Mouse (Mus musculus): ENCODE measurements around the gene Rcbtb2. TPM values are rescaled to one million over a fixed set of nuclear protein-coding genes. Genes with fewer than 3 reads are reported as not detected.

Gene Rcbtb2
- polyA plus RNA-seq, 1 experiment from 2014 or later: 110 TPM

DNA sequence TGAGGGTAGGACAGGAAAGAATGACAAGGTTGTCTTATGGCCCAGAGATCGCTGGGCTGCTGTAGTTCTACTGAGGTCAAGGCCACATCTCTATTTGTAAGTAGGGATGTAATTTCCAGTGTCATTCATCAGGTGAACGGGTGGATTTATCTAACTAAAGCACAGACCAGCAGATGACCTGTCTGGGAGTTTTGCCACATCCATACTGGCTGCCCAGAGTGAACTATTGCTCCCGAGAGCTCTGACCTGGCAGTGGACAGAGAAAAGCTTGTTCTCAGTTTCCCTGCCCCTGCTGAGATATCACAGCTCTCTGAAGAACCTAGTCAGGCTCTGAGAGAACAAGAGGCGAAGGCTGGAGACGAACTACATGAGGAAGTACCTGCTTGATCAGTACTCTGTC lies 14.4 kb downstream of the Rcbtb2 start:
- no peak for ATAC-seq (ENCODE audit: borderline replicate concordance, extremely low read depth, low FRiP score, low TSS enrichment)
- Histone ChIP-seq H3K36me3 (no peaks in the 10 kb centered on the region), H3K27me3 (no peaks in the 10 kb centered on the region), H3K4me2 (no peak overlapping the region), H3K4me1 (no peaks in the 10 kb centered on the region), H3K4me3 (no peak overlapping the region), H3K9me3 (no peaks in the 10 kb centered on the region), H3K27ac (no peak overlapping the region), H3K9ac (no peak overlapping the region)
- WGBS: 64% methylated on average over 5 of the region's 5 CpGs

DNA sequence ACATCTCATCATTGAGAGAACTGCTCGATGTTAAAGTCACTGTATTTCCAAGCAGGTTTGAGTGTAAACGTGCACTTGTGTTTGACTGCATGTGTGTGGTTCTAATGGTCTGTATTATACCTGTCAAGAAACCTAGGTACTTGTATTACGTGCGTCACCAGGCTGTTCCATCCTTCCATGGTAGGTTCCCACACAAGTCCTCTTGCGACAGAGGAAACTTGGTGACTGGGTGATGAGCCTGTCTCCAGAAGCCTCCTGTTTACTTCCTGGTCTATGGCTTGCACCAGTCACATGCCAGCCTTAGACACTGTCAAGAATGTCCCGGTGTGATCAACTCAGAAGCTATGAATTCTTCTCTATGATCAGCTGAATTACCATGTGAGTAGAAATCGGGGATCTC lies 15.6 kb downstream of the Rcbtb2 start:
- ATAC-seq (ENCODE audit: borderline replicate concordance, extremely low read depth, low FRiP score, low TSS enrichment): no peak
- H3K4me3 ChIP-seq: no peak overlapping the region
- H3K9me3 ChIP-seq: no peaks in the 10 kb centered on the region
- no peak overlapping the region for H3K9ac ChIP-seq
- no peaks in the 10 kb centered on the region for H3K27me3 ChIP-seq
- H3K27ac ChIP-seq: no peak overlapping the region
- H3K36me3 ChIP-seq: no peaks in the 10 kb centered on the region
- no peaks in the 10 kb centered on the region for H3K4me1 ChIP-seq
- H3K4me2 ChIP-seq: no peak overlapping the region
- whole genome bisulfite sequencing: 88% methylated on average over 7 of the region's 7 CpGs

- Histone ChIP-seq H3K36me3 (no peaks in the 10 kb centered on the region), H3K27ac (no peak overlapping the region), H3K27me3 (no peaks in the 10 kb centered on the region), H3K4me3 (no peak overlapping the region), H3K9ac (no peak overlapping the region), H3K9me3 (no peaks in the 10 kb centered on the region), H3K4me2 (no peak overlapping the region), H3K4me1 (peaks cover 9% of the 10 kb centered on the region)
- ATAC-seq (ENCODE audit: borderline replicate concordance, extremely low read depth, low FRiP score, low TSS enrichment): no peak
- WGBS: 48% methylated on average over 5 of the region's 5 CpGs
Observed at GRCm38 (mm10) chr14:73139866-73140265, 17.0 kb downstream of the Rcbtb2 start.

DNA sequence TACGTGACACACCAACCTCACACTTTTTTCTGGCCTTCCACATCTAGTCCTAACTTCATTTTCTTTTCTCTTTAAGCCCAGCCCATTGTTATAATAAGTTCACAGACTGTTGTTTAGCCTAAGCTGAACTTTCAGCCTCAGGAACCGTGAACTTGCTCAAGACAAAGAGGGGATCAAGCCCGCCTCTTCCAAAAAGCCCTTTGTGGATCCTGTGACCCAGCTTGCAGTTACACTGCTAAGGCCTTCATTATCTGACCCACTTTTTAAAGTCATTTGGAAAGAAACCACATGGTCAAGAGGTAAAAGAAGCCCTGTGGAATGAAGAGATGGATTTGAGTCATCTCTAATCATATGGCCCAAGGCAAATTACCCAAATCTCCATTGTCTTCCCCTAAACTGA lies 19.0 kb downstream of the Rcbtb2 start:
- Histone ChIP-seq H3K9ac (no peak overlapping the region), H3K9me3 (no peaks in the 10 kb centered on the region), H3K4me2 (no peak overlapping the region), H3K4me1 (peaks cover 9% of the 10 kb centered on the region), H3K27me3 (no peaks in the 10 kb centered on the region), H3K4me3 (no peak overlapping the region), H3K27ac (0 out of 2 replicates have a peak overlapping the region, but pooled peaks have one; percentile 1), H3K36me3 (0 out of 2 replicates have a peak, but pooled peaks cover 3% of the 10 kb centered on the region)
- no peak for ATAC-seq (ENCODE audit: borderline replicate concordance, extremely low read depth, low FRiP score, low TSS enrichment)
- WGBS: 72% methylated on average over 3 of the region's 3 CpGs

GRCm38 (mm10) chr14:73142421-73142895 lies 19.6 kb downstream of the Rcbtb2 start:
- H3K36me3 ChIP-seq: 0 out of 2 replicates have a peak, but pooled peaks cover 3% of the 10 kb centered on the region
- peak overlapping the region; percentile 79 for H3K4me2 ChIP-seq
- WGBS: 2% methylated on average over 11 of the region's 11 CpGs
- peak overlapping the region; percentile 99 for H3K27ac ChIP-seq
- peak overlapping the region; percentile 80 for H3K4me3 ChIP-seq
- peak; percentile 66 for ATAC-seq (ENCODE audit: borderline replicate concordance, extremely low read depth, low FRiP score, low TSS enrichment)
- peaks cover 9% of the 10 kb centered on the region for H3K4me1 ChIP-seq
- H3K9ac ChIP-seq: peak overlapping the region; percentile 97
- H3K9me3 ChIP-seq: no peaks in the 10 kb centered on the region
- no peaks in the 10 kb centered on the region for H3K27me3 ChIP-seq

DNA sequence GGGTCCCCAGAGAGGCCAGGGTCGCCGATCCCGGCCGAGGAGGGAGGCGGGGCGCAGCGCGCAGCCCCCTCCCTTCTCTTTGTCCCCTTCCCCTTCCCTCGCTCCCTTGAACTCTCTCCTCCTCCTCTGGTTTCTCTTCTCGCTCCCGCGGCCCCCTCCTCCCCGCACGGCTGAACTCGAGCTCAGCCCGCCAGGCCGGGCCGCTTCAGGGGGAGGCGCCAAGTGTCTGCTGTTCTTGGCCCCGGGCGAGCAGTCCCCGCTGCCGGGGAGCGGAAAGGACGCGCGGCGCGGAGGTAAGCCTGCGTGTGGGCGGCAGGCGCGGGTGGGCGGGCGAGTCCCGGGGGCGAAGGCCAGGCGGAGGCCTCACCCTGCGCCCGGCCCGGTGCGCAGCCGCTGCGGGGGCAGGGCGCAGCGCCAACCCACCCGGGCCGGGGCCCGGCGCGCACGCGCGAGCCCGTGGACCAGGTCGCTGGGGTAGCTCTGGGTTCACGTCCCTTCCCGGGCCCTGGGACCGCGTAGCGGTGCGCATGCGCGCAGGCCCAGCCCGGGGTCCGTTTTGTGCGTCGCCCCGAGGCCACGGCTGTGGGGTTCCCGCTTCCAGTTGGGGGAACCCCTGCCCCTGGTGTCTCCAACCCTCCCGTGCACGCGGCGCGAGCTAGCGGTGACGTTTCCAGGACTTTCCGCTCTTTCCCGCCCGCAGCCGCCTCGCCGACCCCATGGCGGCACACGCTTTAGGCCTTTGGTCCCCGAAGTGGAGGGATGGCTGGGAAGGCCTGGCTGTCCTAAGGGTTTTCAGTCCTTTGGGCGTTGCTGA lies 20.3 kb downstream of the Rcbtb2 start:
- peak overlapping the region; percentile 80 for H3K4me3 ChIP-seq
- H3K9ac ChIP-seq: peak overlapping the region; percentile 97
- peak overlapping the region; percentile 99 for H3K27ac ChIP-seq
- H3K4me2 ChIP-seq: peak overlapping the region; percentile 79
- peak; percentile 92 for ATAC-seq (ENCODE audit: borderline replicate concordance, extremely low read depth, low FRiP score, low TSS enrichment)
- H3K9me3 ChIP-seq: no peaks in the 10 kb centered on the region
- no peaks in the 10 kb centered on the region for H3K27me3 ChIP-seq
- 0 out of 2 replicates have a peak, but pooled peaks cover 3% of the 10 kb centered on the region for H3K36me3 ChIP-seq
- WGBS: under 1% methylated on average over 87 of the region's 88 CpGs
- peaks cover 14% of the 10 kb centered on the region for H3K4me1 ChIP-seq

DNA sequence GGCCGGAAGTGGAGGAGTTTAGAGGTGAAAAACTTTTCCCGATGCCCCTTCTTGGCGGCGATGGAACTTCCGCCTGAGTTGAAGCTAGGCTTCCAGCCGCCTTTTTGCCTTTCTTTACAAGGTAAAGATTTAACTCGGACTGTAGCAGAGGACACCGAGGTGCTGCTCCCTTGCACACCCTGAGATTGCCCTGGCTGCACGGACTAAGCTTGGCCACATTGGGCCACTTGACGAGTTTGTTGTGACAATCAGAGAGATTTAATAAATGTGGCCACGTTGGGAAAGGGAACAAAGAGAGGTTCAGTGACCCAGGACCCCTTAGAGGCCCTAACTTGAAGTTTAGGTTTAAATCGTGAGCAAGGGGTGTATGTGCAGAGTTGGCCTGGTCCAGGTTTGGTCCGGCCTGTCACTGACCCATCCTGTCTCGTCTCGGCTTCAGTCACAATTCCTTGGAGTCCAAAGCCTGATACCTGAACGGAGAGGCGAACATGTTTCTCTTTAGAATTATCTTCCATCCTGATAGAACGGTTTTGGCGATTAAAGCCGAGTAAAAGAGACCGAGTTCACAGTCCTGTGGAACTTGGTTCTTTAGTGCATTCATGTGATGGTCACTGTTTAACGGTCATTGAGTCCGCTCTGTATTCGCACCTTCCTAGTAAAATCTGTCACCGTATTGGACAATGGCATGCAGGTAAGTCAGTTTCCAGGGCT lies 21.0 kb downstream of the Rcbtb2 start:
- 0 out of 2 replicates have a peak, but pooled peaks cover 3% of the 10 kb centered on the region for H3K36me3 ChIP-seq
- peak overlapping the region; percentile 99 for H3K27ac ChIP-seq
- peak overlapping the region; percentile 79 for H3K4me2 ChIP-seq
- ATAC-seq (ENCODE audit: borderline replicate concordance, extremely low read depth, low FRiP score, low TSS enrichment): peak; percentile 9; the same call in 1 of the 2 replicates
- peaks cover 15% of the 10 kb centered on the region for H3K4me1 ChIP-seq
- H3K9ac ChIP-seq: peak overlapping the region; percentile 97
- no peaks in the 10 kb centered on the region for H3K27me3 ChIP-seq
- H3K4me3 ChIP-seq: peak overlapping the region; percentile 80
- 26% methylated on average over 25 of the region's 25 CpGs for WGBS
- no peaks in the 10 kb centered on the region for H3K9me3 ChIP-seq

GRCm38 (mm10) chr14:73145531-73145930 lies 22.7 kb downstream of the Rcbtb2 start:
- H3K27ac ChIP-seq: no peak overlapping the region
- H3K4me3 ChIP-seq: no peak overlapping the region
- ATAC-seq (ENCODE audit: borderline replicate concordance, extremely low read depth, low FRiP score, low TSS enrichment): no peak
- H3K9ac ChIP-seq: no peak overlapping the region
- 84% methylated on average over 4 of the region's 4 CpGs for WGBS
- H3K9me3 ChIP-seq: no peaks in the 10 kb centered on the region
- 0 out of 2 replicates have a peak, but pooled peaks cover 3% of the 10 kb centered on the region for H3K36me3 ChIP-seq
- H3K27me3 ChIP-seq: no peaks in the 10 kb centered on the region
- H3K4me1 ChIP-seq: peaks cover 15% of the 10 kb centered on the region
- H3K4me2 ChIP-seq: no peak overlapping the region

DNA sequence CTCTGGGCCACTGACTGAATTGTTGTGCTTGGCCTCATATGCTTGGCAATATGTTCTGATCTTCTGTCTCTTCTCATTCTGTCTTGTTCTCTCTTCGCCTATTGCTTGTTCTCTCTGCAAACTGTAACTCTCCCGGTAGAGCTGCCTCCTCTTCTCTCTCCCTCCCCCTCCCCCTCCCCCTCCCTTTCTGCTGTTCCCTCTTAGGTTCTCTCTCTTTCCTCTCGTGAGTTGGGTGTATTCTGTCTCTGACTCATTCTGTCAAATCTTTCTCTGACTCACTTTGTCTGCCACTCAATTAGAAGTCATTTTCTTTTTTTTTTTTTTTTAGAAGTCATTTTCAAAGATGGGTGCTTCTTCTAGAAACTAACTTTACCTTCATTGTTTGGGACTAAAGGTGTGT lies 23.9 kb downstream of the Rcbtb2 start:
- peaks cover 15% of the 10 kb centered on the region for H3K4me1 ChIP-seq
- H3K9me3 ChIP-seq: no peaks in the 10 kb centered on the region
- no peak overlapping the region for H3K4me3 ChIP-seq
- WGBS: 53% methylated on average over 3 of the region's 3 CpGs
- no peak for ATAC-seq (ENCODE audit: borderline replicate concordance, extremely low read depth, low FRiP score, low TSS enrichment)
- H3K27ac ChIP-seq: no peak overlapping the region
- no peaks in the 10 kb centered on the region for H3K27me3 ChIP-seq
- H3K4me2 ChIP-seq: no peak overlapping the region
- H3K9ac ChIP-seq: no peak overlapping the region
- H3K36me3 ChIP-seq: 0 out of 2 replicates have a peak, but pooled peaks cover 6% of the 10 kb centered on the region

GRCm38 (mm10) chr14:73148125-73148524 lies 25.3 kb downstream of the Rcbtb2 start:
- Histone ChIP-seq H3K27ac (no peak overlapping the region), H3K4me3 (no peak overlapping the region), H3K4me2 (no peak overlapping the region), H3K27me3 (no peaks in the 10 kb centered on the region), H3K9me3 (no peaks in the 10 kb centered on the region), H3K9ac (no peak overlapping the region), H3K36me3 (0 out of 2 replicates have a peak, but pooled peaks cover 6% of the 10 kb centered on the region), H3K4me1 (peaks cover 15% of the 10 kb centered on the region)
- ATAC-seq (ENCODE audit: borderline replicate concordance, extremely low read depth, low FRiP score, low TSS enrichment): no peak
- 72% methylated on average over 3 of the region's 3 CpGs for WGBS

GRCm38 (mm10) chr14:73161303-73161702 lies 38.5 kb downstream of the Rcbtb2 start:
- Histone ChIP-seq H3K27ac (no peak overlapping the region), H3K27me3 (no peaks in the 10 kb centered on the region), H3K36me3 (peaks cover 68% of the 10 kb centered on the region), H3K9me3 (no peaks in the 10 kb centered on the region), H3K4me3 (no peak overlapping the region), H3K4me2 (no peak overlapping the region), H3K4me1 (no peaks in the 10 kb centered on the region), H3K9ac (no peak overlapping the region)
- ATAC-seq (ENCODE audit: borderline replicate concordance, extremely low read depth, low FRiP score, low TSS enrichment): no peak
- WGBS: 92% methylated on average over 4 of the region's 5 CpGs
